Mouse (Mus musculus): Measurements from ENCODE around the gene Enc1.

DNA sequence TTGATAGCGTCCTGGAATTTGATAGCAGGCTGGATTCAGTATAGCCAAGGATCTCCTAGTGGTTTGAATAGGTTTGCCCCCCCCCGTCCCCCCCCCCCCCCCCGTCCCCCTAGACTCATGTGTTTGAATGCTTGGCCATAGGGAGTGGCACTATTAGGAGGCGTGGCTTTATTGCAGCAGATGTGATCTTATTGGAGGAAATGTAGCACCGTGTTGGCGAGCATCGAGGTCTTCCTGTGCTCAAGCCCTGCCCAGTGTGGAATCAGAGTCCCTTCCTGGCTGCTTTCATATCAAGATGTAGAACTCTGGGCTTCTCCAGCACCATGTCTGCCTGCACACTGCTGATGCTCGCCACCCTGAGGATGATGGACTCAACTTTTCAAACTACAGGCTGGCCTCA lies 20.6 kb downstream of the Enc1 start:
- TF ChIP-seq CTCF (IDR thresholded peaks at IDR 0.05; ENCODE audit: insufficient read depth, low read length) (no peak), POLR2A (IDR thresholded peaks at IDR 0.05; ENCODE audit: borderline replicate concordance, extremely low read depth, low read depth, low read length) (no peak)

Measured in lung, adult 2 months (tissue).